Mouse (Mus musculus) urinary bladder, adult 2 months (tissue): Measurements from ENCODE around the gene Sertad2. TPM values are rescaled to one million over a fixed set of nuclear protein-coding genes. Genes with fewer than 3 reads are reported as not detected.

Experiments used
- DNase-seq: peaks from one replicate; pipeline ENCODE4 v3.0.0; 2022; ENCODE audit warnings: low spot score
- polyA plus RNA-seq: library from polyadenylated mRNA; depleted of rRNA; stranded (reverse); fragments of >200 nt; gene quantifications from 2 replicates; pipeline ENCODE4 v1.2.3, GENCODE M21; 2012; rRNA removed

Gene Sertad2
- polyA plus RNA-seq: 18.0 and 19.1 TPM in 2 replicates

GRCm38 (mm10) chr11:20542739-20543452, at the start of gene Sertad2:
Gene Sertad2 (plus strand): TSS chr11:20543253.
- DNase-seq: peak; percentile 98

- no peak for DNase-seq
Observed at GRCm38 (mm10) chr11:20493922-20494626, 49.0 kb upstream of the Sertad2 start.

- no peak for DNase-seq
Observed at GRCm38 (mm10) chr11:20500516-20500915, 42.5 kb upstream of the Sertad2 start.

- no peak for DNase-seq
Observed at GRCm38 (mm10) chr11:20501160-20501955, 41.7 kb upstream of the Sertad2 start.

- DNase-seq: no peak
Observed at GRCm38 (mm10) chr11:20513574-20513973, 29.5 kb upstream of the Sertad2 start.

GRCm38 (mm10) chr11:20514757-20515156, 28.3 kb upstream of the Sertad2 start:
- no peak for DNase-seq

- no peak for DNase-seq
Observed at GRCm38 (mm10) chr11:20521321-20521720, 21.7 kb upstream of the Sertad2 start.

GRCm38 (mm10) chr11:20522750-20523149, 20.3 kb upstream of the Sertad2 start:
- DNase-seq: no peak

- no peak for DNase-seq
Observed at GRCm38 (mm10) chr11:20524435-20524834, 18.6 kb upstream of the Sertad2 start.

GRCm38 (mm10) chr11:20525909-20526308, 17.1 kb upstream of the Sertad2 start:
- DNase-seq: no peak

GRCm38 (mm10) chr11:20527901-20528300, 15.2 kb upstream of the Sertad2 start:
- DNase-seq: no peak

- no peak for DNase-seq
Observed at GRCm38 (mm10) chr11:20531682-20531991, 11.4 kb upstream of the Sertad2 start.

- peak; percentile 33 for DNase-seq
Observed at GRCm38 (mm10) chr11:20531992-20532881, 10.8 kb upstream of the Sertad2 start.

GRCm38 (mm10) chr11:20533231-20533630, 9.8 kb upstream of the Sertad2 start:
- DNase-seq: no peak

GRCm38 (mm10) chr11:20537221-20537620, 5.8 kb upstream of the Sertad2 start:
- no peak for DNase-seq

- no peak for DNase-seq
Observed at GRCm38 (mm10) chr11:20538496-20538895, 4.6 kb upstream of the Sertad2 start.

GRCm38 (mm10) chr11:20541280-20541679, 1.8 kb upstream of the Sertad2 start:
- DNase-seq: no peak

GRCm38 (mm10) chr11:20541995-20542637, 937 bp upstream of the Sertad2 start:
- DNase-seq: peak; percentile 78

GRCm38 (mm10) chr11:20543453-20544120, 534 bp downstream of the Sertad2 start:
- no peak for DNase-seq

- DNase-seq: no peak
Observed at GRCm38 (mm10) chr11:20544376-20544775, 1.3 kb downstream of the Sertad2 start.
